Mouse (Mus musculus) CD4-positive, CD25-positive, alpha-beta regulatory T cell, adult 2 months (primary cell): ENCODE measurements around the gene Clk2.

Experiments
- DNase-seq: peaks from one replicate; pipeline ENCODE4 v3.0.0-alpha.2; 2012; ENCODE audit warnings: low read depth, low spot score

Gene Clk2

GRCm38 (mm10) chr3:89164506-89165267 lies at the start of gene Clk2:
Gene Clk2, plus strand, starts transcription at chr3:89164795.
- peak; percentile 97 for DNase-seq

- peak; percentile 81 for DNase-seq
These were observed 49.1 kb upstream of the Clk2 start for GRCm38 (mm10) chr3:89115522-89115921.

GRCm38 (mm10) chr3:89123313-89123712 lies 41.3 kb upstream of the Clk2 start:
- no peak for DNase-seq

GRCm38 (mm10) chr3:89124241-89124640 lies 40.4 kb upstream of the Clk2 start:
- DNase-seq = no peak

GRCm38 (mm10) chr3:89125981-89126380 lies 38.6 kb upstream of the Clk2 start:
- no peak for DNase-seq

GRCm38 (mm10) chr3:89129908-89130307 lies 34.7 kb upstream of the Clk2 start:
- DNase-seq = no peak

- DNase-seq = no peak
These were observed 32.8 kb upstream of the Clk2 start for GRCm38 (mm10) chr3:89131816-89132215.

GRCm38 (mm10) chr3:89132285-89133062 lies 32.1 kb upstream of the Clk2 start:
- DNase-seq = peak; percentile 57

- DNase-seq = no peak
These were observed 31.5 kb upstream of the Clk2 start for GRCm38 (mm10) chr3:89133063-89133450.

- DNase-seq = no peak
These were observed 30.8 kb upstream of the Clk2 start for GRCm38 (mm10) chr3:89133752-89134151.

- no peak for DNase-seq
These were observed 28.6 kb upstream of the Clk2 start, which contains the start of gene Pklr for GRCm38 (mm10) chr3:89135958-89136357. Gene Pklr, plus strand, starts transcription at chr3:89136142.

- DNase-seq = peak; percentile 22
These were observed 28.2 kb upstream of the Clk2 start for GRCm38 (mm10) chr3:89136365-89136764.

GRCm38 (mm10) chr3:89144821-89145220 lies 19.8 kb upstream of the Clk2 start:
- DNase-seq = no peak

GRCm38 (mm10) chr3:89145566-89145965 lies 19.0 kb upstream of the Clk2 start:
- DNase-seq = no peak

GRCm38 (mm10) chr3:89147101-89147978 lies 17.3 kb upstream of the Clk2 start:
- DNase-seq = no peak

GRCm38 (mm10) chr3:89147979-89148311 lies 16.6 kb upstream of the Clk2 start:
- no peak for DNase-seq

- DNase-seq = no peak
These were observed 16.0 kb upstream of the Clk2 start for GRCm38 (mm10) chr3:89148567-89148966.

GRCm38 (mm10) chr3:89152084-89152835 lies 12.3 kb upstream of the Clk2 start:
- DNase-seq = no peak

GRCm38 (mm10) chr3:89156951-89157350 lies 7.6 kb upstream of the Clk2 start:
- no peak for DNase-seq

GRCm38 (mm10) chr3:89158651-89159050 lies 5.9 kb upstream of the Clk2 start:
- DNase-seq = peak; percentile 12

- peak; percentile 40 for DNase-seq
These were observed 5.4 kb upstream of the Clk2 start for GRCm38 (mm10) chr3:89159211-89159610.
